Mouse (Mus musculus): Measurements from ENCODE around the gene Eif4a1.
"Not testable (repeated sequence)": the region's sequence is repeated elsewhere in the genome, so short reads cannot be mapped to it uniquely, and the experiment has no call there.

Eif4a1 gene

GRCm38 (mm10) chr11:69672211-69672706 lies at the start of gene Eif4a1:
Gene Eif4a1 (minus strand): TSS chr11:69672423.
- DNase-seq (ENCODE audit: low read depth, low spot score), result peak; percentile 100

GRCm38 (mm10) chr11:69720852-69721251 lies 48.6 kb upstream of the Eif4a1 start:
- no peak for DNase-seq (ENCODE audit: low read depth, low spot score)

GRCm38 (mm10) chr11:69719423-69719822 lies 47.2 kb upstream of the Eif4a1 start:
- no peak for DNase-seq (ENCODE audit: low read depth, low spot score)

- DNase-seq (ENCODE audit: low read depth, low spot score), result no peak
Measured at GRCm38 (mm10) chr11:69718661-69719060, 46.4 kb upstream of the Eif4a1 start.

GRCm38 (mm10) chr11:69716953-69717352 lies 44.7 kb upstream of the Eif4a1 start:
- no peak for DNase-seq (ENCODE audit: low read depth, low spot score)

GRCm38 (mm10) chr11:69715929-69716328 lies 43.7 kb upstream of the Eif4a1 start:
- DNase-seq (ENCODE audit: low read depth, low spot score), result peak; percentile 75

- DNase-seq (ENCODE audit: low read depth, low spot score), result peak; percentile 47
Measured at GRCm38 (mm10) chr11:69715482-69715881, 43.3 kb upstream of the Eif4a1 start.

- peak; percentile 54 for DNase-seq (ENCODE audit: low read depth, low spot score)
Measured at GRCm38 (mm10) chr11:69714636-69715329, 42.6 kb upstream of the Eif4a1 start.

GRCm38 (mm10) chr11:69712954-69713672 lies 40.9 kb upstream of the Eif4a1 start:
- peak; percentile 42 for DNase-seq (ENCODE audit: low read depth, low spot score)

GRCm38 (mm10) chr11:69711082-69711481 lies 38.9 kb upstream of the Eif4a1 start:
- no peak for DNase-seq (ENCODE audit: low read depth, low spot score)

GRCm38 (mm10) chr11:69710470-69710869 lies 38.2 kb upstream of the Eif4a1 start:
- no peak for DNase-seq (ENCODE audit: low read depth, low spot score)

GRCm38 (mm10) chr11:69709554-69710446 lies 37.6 kb upstream of the Eif4a1 start:
- DNase-seq (ENCODE audit: low read depth, low spot score), result no peak

GRCm38 (mm10) chr11:69708614-69709265 lies 36.5 kb upstream of the Eif4a1 start:
- DNase-seq (ENCODE audit: low read depth, low spot score), result no peak

- DNase-seq (ENCODE audit: low read depth, low spot score), result no peak
Measured at GRCm38 (mm10) chr11:69707873-69708381, 35.7 kb upstream of the Eif4a1 start.

- no peak for DNase-seq (ENCODE audit: low read depth, low spot score)
Measured at GRCm38 (mm10) chr11:69707480-69707847, 35.2 kb upstream of the Eif4a1 start.

- DNase-seq (ENCODE audit: low read depth, low spot score), result no peak
Measured at GRCm38 (mm10) chr11:69706775-69707479, 34.7 kb upstream of the Eif4a1 start.

- no peak for DNase-seq (ENCODE audit: low read depth, low spot score)
Measured at GRCm38 (mm10) chr11:69704613-69705010, 32.4 kb upstream of the Eif4a1 start.

- DNase-seq (ENCODE audit: low read depth, low spot score), result no peak
Measured at GRCm38 (mm10) chr11:69703814-69704612, 31.8 kb upstream of the Eif4a1 start.

- not testable (repeated sequence) for DNase-seq (ENCODE audit: low read depth, low spot score)
Measured at GRCm38 (mm10) chr11:69703381-69703780, 31.2 kb upstream of the Eif4a1 start.

- DNase-seq (ENCODE audit: low read depth, low spot score), result not testable (repeated sequence)
Measured at GRCm38 (mm10) chr11:69702886-69703285, 30.7 kb upstream of the Eif4a1 start.
